Mouse (Mus musculus) NIH3T3 (cell line): Measurements from ENCODE around the gene Ntn3.

Source experiments
- DNase-seq: peaks from one replicate; pipeline ENCODE4 v3.0.0-alpha.2; 2012; ENCODE audit warnings: low read depth

Ntn3 gene

GRCm38 (mm10) chr17:24211631-24212440, 2.5 kb upstream of the Ntn3 start:
- DNase-seq, result no peak

DNA sequence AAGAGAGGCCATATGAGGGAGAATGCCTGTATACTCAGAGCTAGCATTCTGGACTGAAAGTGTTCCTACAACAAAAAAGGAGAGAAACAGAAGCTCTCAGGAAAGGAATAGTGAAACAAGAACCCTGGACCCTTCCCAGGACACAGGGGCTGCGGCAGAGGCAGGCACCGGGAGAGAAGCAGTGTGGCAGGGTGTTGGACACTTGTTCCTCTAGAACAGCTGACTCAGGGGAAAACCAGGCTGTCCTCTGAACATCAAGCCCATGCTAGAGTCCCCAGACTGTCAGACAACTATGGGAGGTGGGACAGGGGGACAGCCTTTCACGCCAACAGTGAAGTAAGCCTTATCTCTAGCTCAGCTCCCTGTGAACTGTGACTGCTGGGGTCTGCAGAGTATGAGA, 1.3 kb upstream of the Ntn3 start:
- DNase-seq, result no peak

DNA sequence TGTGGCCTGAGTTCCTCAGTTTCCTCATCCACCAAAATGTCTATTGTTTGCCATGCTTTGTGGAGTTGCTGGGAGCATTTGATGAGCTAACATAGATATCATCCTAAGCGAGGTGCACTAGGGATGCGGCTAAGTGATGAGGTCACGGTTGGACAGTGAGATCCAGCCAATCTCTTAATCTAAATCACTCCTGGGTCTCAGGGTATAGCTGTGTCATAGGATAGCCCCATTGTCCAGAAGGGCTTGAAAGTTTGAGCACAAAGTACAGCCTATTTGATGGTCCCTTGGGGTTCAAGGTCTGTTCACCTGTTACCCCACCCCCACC, 547 bp upstream of the Ntn3 start:
- DNase-seq, result no peak

DNA sequence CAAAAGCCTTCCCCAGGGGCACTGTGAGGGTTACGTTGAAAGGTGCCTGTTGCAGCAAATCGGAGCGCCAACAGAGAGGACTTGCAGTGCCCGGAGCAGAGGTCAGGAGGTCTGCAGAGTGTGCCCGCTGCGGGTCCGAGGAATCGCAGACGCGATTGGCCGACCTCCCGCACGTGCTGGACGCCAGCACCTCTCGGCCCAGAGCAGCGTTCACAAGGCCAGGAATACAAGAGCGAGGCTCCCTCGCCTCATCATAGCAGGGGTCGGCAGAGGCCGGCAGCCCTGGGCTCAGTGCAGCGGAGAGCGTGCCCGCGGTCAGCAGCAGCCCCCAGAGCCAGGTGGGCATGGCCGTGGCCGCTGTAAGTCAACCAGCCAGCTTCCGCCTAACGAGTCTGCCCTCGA, 689 bp downstream of the Ntn3 start:
- no peak for DNase-seq

GRCm38 (mm10) chr17:24207768-24208640, 1.3 kb downstream of the Ntn3 start:
- no peak for DNase-seq

GRCm38 (mm10) chr17:24206451-24207351, 2.6 kb downstream of the Ntn3 start:
- no peak for DNase-seq

DNA sequence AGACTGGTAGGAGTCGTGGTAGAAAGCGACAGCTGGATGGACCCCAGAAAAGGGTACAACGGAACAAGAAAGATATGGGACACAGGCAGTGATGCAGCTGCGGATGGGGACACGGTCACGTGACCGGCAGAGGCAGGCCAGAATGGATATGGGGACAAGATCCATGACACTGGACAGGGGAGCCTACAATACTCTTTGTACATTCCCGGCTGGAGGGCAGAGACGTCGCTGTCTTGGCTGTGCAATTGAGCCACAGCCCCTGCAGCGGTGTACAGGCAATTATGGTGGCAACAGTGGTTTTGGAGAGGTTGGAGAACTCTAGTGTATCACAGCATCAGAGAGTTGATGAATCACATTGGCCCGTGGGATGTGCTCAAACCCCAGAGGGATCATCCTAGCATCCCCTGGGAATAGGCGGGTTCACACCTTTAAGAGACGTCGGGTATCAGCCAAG, 3.4 kb downstream of the Ntn3 start:
- DNase-seq, result no peak

GRCm38 (mm10) chr17:24205284-24205888, 3.9 kb downstream of the Ntn3 start, which contains the start of gene Tbc1d24:
Tbc1d24 (minus strand) TSS chr17:24205562.
- peak; percentile 97 for DNase-seq

DNA sequence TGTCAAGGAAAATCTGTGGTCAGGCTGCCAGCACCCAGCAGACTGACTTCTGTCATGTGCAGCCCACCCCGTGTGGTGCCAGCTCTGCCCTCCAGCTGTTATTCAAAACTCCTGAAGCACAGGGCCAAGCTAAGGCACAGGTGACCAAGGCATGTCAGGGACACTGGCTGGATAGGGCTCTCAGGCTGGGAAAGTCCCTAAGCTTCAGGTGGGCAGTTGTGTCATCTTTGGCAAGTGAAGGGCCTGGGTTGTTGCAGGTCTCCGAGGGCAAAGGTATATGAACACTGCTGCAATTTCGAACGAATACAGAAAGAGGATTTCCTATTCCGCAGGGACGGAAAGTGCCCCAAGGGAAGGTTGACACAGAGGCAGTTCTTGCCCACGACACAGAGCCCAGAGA, 4.5 kb downstream of the Ntn3 start:
- peak; percentile 36 for DNase-seq

GRCm38 (mm10) chr17:24203611-24204534, 5.5 kb downstream of the Ntn3 start:
- DNase-seq, result no peak

GRCm38 (mm10) chr17:24203068-24203467, 6.3 kb downstream of the Ntn3 start:
- DNase-seq, result no peak

- no peak for DNase-seq
These were observed 8.2 kb downstream of the Ntn3 start for GRCm38 (mm10) chr17:24201092-24201491.

GRCm38 (mm10) chr17:24199741-24200140, 9.6 kb downstream of the Ntn3 start:
- DNase-seq, result no peak

- no peak for DNase-seq
These were observed 10.1 kb downstream of the Ntn3 start for GRCm38 (mm10) chr17:24199252-24199651.

DNA sequence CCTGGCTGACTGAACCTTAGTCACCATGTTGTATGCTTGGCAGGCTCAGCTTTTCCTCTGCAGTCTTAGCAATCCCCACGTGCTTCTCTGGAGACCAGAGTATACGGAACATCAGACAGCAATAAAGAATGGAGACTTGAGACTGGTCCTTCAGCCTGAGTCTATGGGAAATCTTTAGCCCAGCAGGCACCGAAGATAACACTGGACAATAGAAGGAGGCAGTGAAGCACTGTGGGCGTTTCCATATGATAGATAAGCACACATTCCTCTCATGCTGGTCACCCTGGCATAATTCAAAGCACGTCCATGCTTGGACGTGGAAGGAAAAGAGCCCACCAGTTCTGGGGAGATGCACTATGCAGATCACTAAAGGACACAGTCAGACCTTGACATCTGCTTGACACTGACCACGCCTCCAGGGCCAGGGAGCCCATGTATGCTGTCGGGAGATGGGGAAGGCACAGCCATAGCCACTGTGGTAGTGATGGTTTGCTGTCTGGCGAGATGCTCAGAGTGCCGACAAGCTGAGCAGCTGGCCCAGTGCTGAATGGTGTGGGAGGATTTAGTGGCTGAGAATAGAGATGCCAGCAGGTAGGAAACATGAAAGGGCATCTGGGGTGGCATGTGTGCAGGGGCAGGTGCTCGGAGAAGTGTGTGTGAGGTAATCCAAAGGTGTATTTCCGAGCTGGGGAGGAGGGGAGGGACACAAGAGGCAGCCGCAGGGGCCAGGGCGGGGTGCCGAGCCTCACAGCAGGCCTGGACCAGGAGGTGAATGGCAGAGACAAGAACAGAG, 12.1 kb downstream of the Ntn3 start:
- DNase-seq, result peak; percentile 72

- DNase-seq, result no peak
These were observed 14.0 kb downstream of the Ntn3 start for GRCm38 (mm10) chr17:24195349-24195748.

GRCm38 (mm10) chr17:24193769-24194168, 15.6 kb downstream of the Ntn3 start:
- DNase-seq, result no peak

DNA sequence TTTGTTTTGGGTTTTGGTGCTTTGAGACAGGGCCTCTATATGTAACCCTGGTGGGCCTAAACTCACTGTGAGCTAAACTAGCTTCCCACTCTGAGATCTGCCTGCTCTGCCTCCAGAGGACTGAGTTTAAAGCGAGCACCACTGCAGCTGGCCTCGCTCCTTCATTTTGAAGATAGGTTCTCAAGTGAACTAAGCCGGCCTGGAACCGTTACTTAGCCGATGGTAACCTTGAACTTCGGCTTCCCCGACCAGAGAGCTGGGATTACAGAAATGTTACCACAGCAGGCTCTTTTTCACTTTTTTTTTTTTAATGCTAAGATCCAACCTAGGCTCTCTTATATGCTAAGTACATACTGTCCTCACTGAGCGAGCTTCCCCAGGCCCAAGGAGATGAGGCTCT, 16.1 kb downstream of the Ntn3 start:
- no peak for DNase-seq

- no peak for DNase-seq
These were observed 16.5 kb downstream of the Ntn3 start for GRCm38 (mm10) chr17:24192848-24193247.

DNA sequence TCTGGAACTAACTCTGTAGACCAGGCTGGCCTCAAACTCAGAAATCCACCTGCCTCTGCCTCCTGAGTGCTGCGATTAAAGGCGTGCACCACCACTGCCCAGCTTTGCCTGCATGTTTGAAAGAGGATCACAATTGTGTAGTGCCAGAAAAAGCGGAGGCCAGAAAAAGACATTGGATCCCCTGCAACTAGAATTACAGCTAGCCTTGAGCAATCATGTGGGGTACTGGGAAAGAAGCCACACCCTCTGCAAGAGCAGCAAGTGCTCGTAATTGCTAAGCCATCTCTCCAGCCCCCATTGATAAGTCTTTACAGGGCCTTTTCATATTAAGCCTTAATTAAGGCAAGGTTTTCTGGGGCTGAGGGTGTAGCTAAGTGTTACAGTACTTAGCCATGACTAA, 17.9 kb downstream of the Ntn3 start:
- no peak for DNase-seq
